Mouse (Mus musculus): ENCODE measurements around the gene Srarp. TPM values are rescaled to one million over a fixed set of nuclear protein-coding genes. Genes with fewer than 3 reads are reported as not detected.

The Srarp gene
- polyA plus RNA-seq, 1 experiment from 2014 or later = not detected

GRCm38 (mm10) chr4:141387093-141387784 lies 48.7 kb downstream of the Srarp start:
- no peak for ATAC-seq (ENCODE audit: insufficient number of reproducible peaks, low FRiP score, low TSS enrichment, low read depth)
- WGBS = 17% methylated on average over 5 of the region's 5 CpGs

GRCm38 (mm10) chr4:141386150-141386549 lies 49.8 kb downstream of the Srarp start:
- Histone ChIP-seq H3K4me2 (replicated peaks) (no peak overlapping the region), H3K4me3 (replicated peaks) (no peak overlapping the region), H3K4me1 (peaks cover 11% of the 10 kb centered on the region), H3K9me3 (replicated peaks) (no peaks in the 10 kb centered on the region), H3K27me3 (peaks cover 35% of the 10 kb centered on the region), H3K27ac (replicated peaks) (no peak overlapping the region), H3K9ac (no peak overlapping the region), H3K36me3 (no peaks in the 10 kb centered on the region)
- no peak for ATAC-seq (ENCODE audit: insufficient number of reproducible peaks, low FRiP score, low TSS enrichment, low read depth)
- 68% methylated on average over 7 of the region's 7 CpGs for WGBS

More at GRCm38 (mm10) chr4:141387093-141387784, 48.7 kb downstream of the Srarp start:
- Histone ChIP-seq H3K4me1 (peaks cover 9% of the 10 kb centered on the region), H3K27me3 (peaks cover 24% of the 10 kb centered on the region), H3K36me3 (no peaks in the 10 kb centered on the region), H3K27ac (replicated peaks) (no peak overlapping the region), H3K9ac (no peak overlapping the region), H3K9me3 (replicated peaks) (no peaks in the 10 kb centered on the region), H3K4me2 (replicated peaks) (no peak overlapping the region), H3K4me3 (replicated peaks) (no peak overlapping the region)

- no peak overlapping the region for H3K9ac ChIP-seq
- no peaks in the 10 kb centered on the region for H3K36me3 ChIP-seq
- no peaks in the 10 kb centered on the region for H3K9me3 ChIP-seq (replicated peaks)
- H3K27me3 ChIP-seq = peaks cover 44% of the 10 kb centered on the region
- H3K27ac ChIP-seq (replicated peaks) = no peak overlapping the region
- 0% methylated on average over 7 of the region's 7 CpGs for WGBS
- no peak overlapping the region for H3K4me3 ChIP-seq (replicated peaks)
- ATAC-seq (ENCODE audit: insufficient number of reproducible peaks, low FRiP score, low TSS enrichment, low read depth) = no peak
- no peak overlapping the region for H3K4me2 ChIP-seq (replicated peaks)
- peaks cover 11% of the 10 kb centered on the region for H3K4me1 ChIP-seq
These were observed 50.6 kb downstream of the Srarp start for GRCm38 (mm10) chr4:141385275-141385674.

Other genes with a start within 250 kb of the Srarp start
- gene Rsg1, start 222.1 kb downstream of the Srarp start, polyA plus RNA-seq (2015; fragmentation: Nextera tagmentation; extraction: Ambion mirVana) = 6.8 and 8.1 TPM in 2 replicates
- gene Arhgef19, start 196.6 kb downstream of the Srarp start, polyA plus RNA-seq (2015; fragmentation: Nextera tagmentation; extraction: Ambion mirVana) = 25.6 and 27.7 TPM in 2 replicates
- gene Epha2, start 134.9 kb downstream of the Srarp start, polyA plus RNA-seq (2015; fragmentation: Nextera tagmentation; extraction: Ambion mirVana) = 7.4 and 7.6 TPM in 2 replicates
- 3.6 and 4.3 TPM in 2 replicates for gene Fam131c, start 67.9 kb downstream of the Srarp start, polyA plus RNA-seq (2015; fragmentation: Nextera tagmentation; extraction: Ambion mirVana)
- 0.46 and 0.51 TPM in 2 replicates for gene Clcnka, start 37.4 kb downstream of the Srarp start, polyA plus RNA-seq (2015; fragmentation: Nextera tagmentation; extraction: Ambion mirVana)
- gene Clcnkb, start 20.1 kb downstream of the Srarp start, polyA plus RNA-seq (2015; fragmentation: Nextera tagmentation; extraction: Ambion mirVana) = not detected in 2 replicates
- gene Hspb7, start 15.3 kb downstream of the Srarp start, polyA plus RNA-seq (2015; fragmentation: Nextera tagmentation; extraction: Ambion mirVana) = 2.0 and 2.4 TPM in 2 replicates
- gene Zbtb17, start 8.5 kb upstream of the Srarp start, polyA plus RNA-seq (2015; fragmentation: Nextera tagmentation; extraction: Ambion mirVana) = 34.0 and 35.1 TPM in 2 replicates
- gene Spen, start 102.5 kb upstream of the Srarp start, polyA plus RNA-seq (2015; fragmentation: Nextera tagmentation; extraction: Ambion mirVana) = 10.8 and 10.9 TPM in 2 replicates
- gene Fblim1, start 170.0 kb upstream of the Srarp start, polyA plus RNA-seq (2015; fragmentation: Nextera tagmentation; extraction: Ambion mirVana) = 30.8 and 32.3 TPM in 2 replicates
- 0.48 and 0.62 TPM in 2 replicates for gene Tmem82, start 182.5 kb upstream of the Srarp start, polyA plus RNA-seq (2015; fragmentation: Nextera tagmentation; extraction: Ambion mirVana)
- 0.05 TPM in 1 of 2 replicates, not detected in the other for gene Slc25a34, start 187.7 kb upstream of the Srarp start, polyA plus RNA-seq (2015; fragmentation: Nextera tagmentation; extraction: Ambion mirVana)
- 7.1 and 8.3 TPM in 2 replicates for gene Plekhm2, start 228.8 kb upstream of the Srarp start, polyA plus RNA-seq (2015; fragmentation: Nextera tagmentation; extraction: Ambion mirVana)
- 0.28 TPM in 1 of 2 replicates, not detected in the other for gene Rsc1a1, start 249.5 kb upstream of the Srarp start, polyA plus RNA-seq (2015; fragmentation: Nextera tagmentation; extraction: Ambion mirVana)